Comparison of ENCODE assay signal across 8 mouse cellular contexts in genomic region chr2:115860600-115861347, GRCm38 (mm10).
DNase-seq lines count a peak whose midpoint lies in the region; ATAC-seq and TF ChIP-seq lines count a peak whose summit lies in the region.

No protein-coding gene starts in this region.

- TF ChIP-seq CTCF in ES-Bruce4 (IDR thresholded peaks at IDR 0.05; ENCODE audit: low read depth, low read length): no peak
- no peak for TF ChIP-seq CTCF in brain, embryonic 14.5 days (IDR thresholded peaks at IDR 0.05; ENCODE audit: borderline replicate concordance, extremely low read depth, insufficient read depth, insufficient read length)

- no peak for TF ChIP-seq POLR2A in ES-Bruce4 (IDR thresholded peaks at IDR 0.05; ENCODE audit: insufficient read depth, low read length)
- no peak for TF ChIP-seq POLR2A in brain, embryonic 14.5 days (IDR thresholded peaks at IDR 0.05; ENCODE audit: borderline replicate concordance, extremely low read depth, insufficient read depth, insufficient read length, poor library complexity, severe bottlenecking)

- H3K9me3 ChIP-seq in ES-Bruce4 (replicated peaks; ENCODE audit: control insufficient read depth, insufficient read depth, low read length, poor library complexity, severe bottlenecking): no peaks in the 10 kb centered on the region

- no peak for TF ChIP-seq EP300 in ES-Bruce4 (IDR thresholded peaks at IDR 0.05; ENCODE audit: insufficient read depth, low read depth, low read length)

- H3K4me3 ChIP-seq in ES-Bruce4 (ENCODE audit: low read depth, low read length): 0 out of 2 replicates have a peak overlapping the region, but pooled peaks have one; percentile 7

- peak; percentile 74 for DNase-seq in brain, embryonic 14.5 days (ENCODE audit: low read depth)
- DNase-seq in heart, adult 9 months (ENCODE audit: low spot score in 2 of 2): peak; percentile 29 to 42
- DNase-seq in kidney, adult 9 months: peak; percentile 33
- no peak for DNase-seq in frontal cortex, postnatal 10 days (ENCODE audit: low spot score in 2 of 2)
- no peak for DNase-seq in layer of hippocampus, adult 9-11 months

- no peaks in the 10 kb centered on the region for H3K36me3 ChIP-seq in ES-Bruce4 (ENCODE audit: control insufficient read depth, insufficient read depth, low read length, poor library complexity, severe bottlenecking)

- 0 out of 2 replicates have a peak, but pooled peaks have one; percentile 5 for ATAC-seq in megakaryocyte, adult 5-6 weeks (ENCODE audit: poor library complexity, severe bottlenecking)
- ATAC-seq in monocyte, adult 5-6 weeks (replicated peaks; ENCODE audit: insufficient number of reproducible peaks, low FRiP score, low TSS enrichment, poor library complexity, severe bottlenecking): no peak

- H3K27me3 ChIP-seq in ES-Bruce4 (ENCODE audit: control insufficient read depth, insufficient read depth, low read length, poor library complexity, severe bottlenecking): peaks cover 22% of the 10 kb centered on the region

- no peak overlapping the region for H3K27ac ChIP-seq in ES-Bruce4 (ENCODE audit: insufficient read depth, low read length)

- no peaks in the 10 kb centered on the region for H3K4me1 ChIP-seq in ES-Bruce4 (ENCODE audit: control insufficient read depth, insufficient read depth, low read length)

- H3K9ac ChIP-seq in ES-Bruce4 (ENCODE audit: low read depth, poor library complexity, severe bottlenecking): no peak overlapping the region

Comparison
In these comparisons a context has a peak if more than half of its experiments do, and no peak if none do; other contexts are left out.
1. DNase-seq: peak in brain, embryonic 14.5 days (single experiment), heart, adult 9 months (2 of 2) and kidney, adult 9 months (single experiment); none in frontal cortex, postnatal 10 days (0 of 2) and layer of hippocampus, adult 9-11 months (single experiment).